8 mouse cellular contexts compared by ENCODE assay signal in the genomic region with DNA sequence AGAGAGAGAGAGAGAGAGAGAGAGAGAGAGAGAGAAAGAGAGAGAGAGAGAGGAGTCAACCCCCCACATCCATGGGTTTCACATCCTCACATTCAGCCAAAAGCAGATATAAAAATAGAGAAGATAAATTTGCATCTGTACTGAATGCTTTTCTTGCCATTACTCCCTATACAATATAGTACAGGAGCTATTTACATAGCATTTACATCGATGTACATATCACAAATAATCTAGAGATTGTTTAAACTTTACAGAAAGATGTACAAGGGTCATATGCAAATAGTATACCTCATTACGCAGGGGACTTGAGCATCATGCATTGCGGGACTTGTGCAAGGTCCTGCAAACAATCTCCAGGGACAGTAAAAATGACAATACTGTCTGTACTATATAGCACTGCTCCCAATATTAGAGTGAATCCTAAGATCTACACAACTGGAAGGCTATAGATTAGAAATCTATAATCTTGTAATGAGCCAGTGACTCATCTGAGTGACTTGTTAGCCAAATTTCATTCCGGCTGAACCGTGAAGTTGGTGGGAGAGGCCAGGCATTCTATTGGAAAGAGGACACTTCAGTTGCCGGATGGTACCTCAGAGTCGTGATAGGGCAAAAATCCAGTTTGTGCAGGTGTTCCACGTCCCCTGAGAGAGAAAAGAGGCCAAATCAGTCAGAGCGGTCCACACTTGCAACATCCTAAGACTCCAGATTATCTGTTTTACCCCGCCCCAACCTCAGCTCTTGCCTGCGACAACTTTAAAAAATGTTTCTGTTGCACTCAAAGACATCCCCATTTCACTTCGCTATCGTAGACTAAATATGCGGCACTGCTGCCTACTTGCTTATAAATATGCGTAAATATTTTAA. TPM values are rescaled to one million over a fixed set of nuclear protein-coding genes. Genes with fewer than 3 reads are reported as not detected.
DNase-seq lines count a peak whose midpoint lies in the region; ATAC-seq and TF ChIP-seq lines count a peak whose summit lies in the region.

No protein-coding gene starts in this region.

- WGBS in hindbrain, embryonic 12.5 days, result 57% methylated on average over 15 of the region's 15 CpGs

- no peak for DNase-seq in left cerebral cortex, adult 2 months (ENCODE audit: extremely low spot score in 1 of 2, low spot score in 2 of 2)
- DNase-seq in left cerebral cortex, postnatal 4 days, result no peak
- DNase-seq in c-Kit-negative CD71-positive TER-119-positive erythroid progenitor cells, embryonic 14.5 days (ENCODE audit: low read depth, low spot score), result peak; percentile 42
- DNase-seq in urinary bladder, adult 2 months (ENCODE audit: low spot score), result no peak
- DNase-seq in cerebellum, postnatal 36 days, result no peak
- DNase-seq in ovary, postnatal 10 days (ENCODE audit: low spot score), result no peak

- peaks cover 8% of the 10 kb centered on the region; the same call in 1 of the 2 replicates for H3K4me1 ChIP-seq in hindbrain, embryonic 12.5 days

- TF ChIP-seq CTCF in left cerebral cortex, adult 2 months (IDR thresholded peaks at IDR 0.05), result no peak

- peak overlapping the region; percentile 49 for H3K4me3 ChIP-seq in left cerebral cortex, adult 2 months
- H3K4me3 ChIP-seq in hindbrain, embryonic 12.5 days, result peak overlapping the region; percentile 57

- H3K27ac ChIP-seq in left cerebral cortex, adult 2 months, result no peak overlapping the region
- no peak overlapping the region for H3K27ac ChIP-seq in hindbrain, embryonic 12.5 days

- intact Hi-C loops in left cerebral cortex, adult 2 months (cut with DNase I), result no loop called here
- intact Hi-C loops in left cerebral cortex, postnatal 4 days (cut with DNase I), result no loop called here

- ATAC-seq in hindbrain, embryonic 12.5 days (ENCODE audit: low FRiP score), result no peak
- ATAC-seq in megakaryocyte-erythroid progenitor cell, adult 5-6 weeks (replicated peaks; ENCODE audit: low FRiP score, low TSS enrichment, poor library complexity, severe bottlenecking), result peak; percentile 40

- no peaks in the 10 kb centered on the region for H3K36me3 ChIP-seq in hindbrain, embryonic 12.5 days

- H3K4me2 ChIP-seq in hindbrain, embryonic 12.5 days (replicated peaks), result peak overlapping the region; percentile 75

- no peaks in the 10 kb centered on the region for H3K27me3 ChIP-seq in hindbrain, embryonic 12.5 days

- H3K9ac ChIP-seq in hindbrain, embryonic 12.5 days, result 0 out of 2 replicates have a peak overlapping the region, but pooled peaks have one; percentile 85

- no peaks in the 10 kb centered on the region for H3K9me3 ChIP-seq in hindbrain, embryonic 12.5 days (replicated peaks)

RNA-seq across cellular contexts. Expression of a gene that starts 1.6 kb away (rescaled TPM):
- total RNA-seq in left cerebral cortex, adult 2 months (2021), result 10 to 100 TPM; 22.2 to 26.9 TPM
- total RNA-seq in left cerebral cortex, postnatal 4 days (2021), result 10 to 100 TPM; 24.5 to 29.3 TPM
- polyA plus RNA-seq in hindbrain, embryonic 12.5 days (2016; fragmentation: Nextera tagmentation; extraction: Ambion mirVana), result 31.3 and 31.8 TPM in 2 replicates
- 6.5 and 6.9 TPM in 2 replicates for total RNA-seq in megakaryocyte-erythroid progenitor cell, adult 5-6 weeks (2014; fragmentation: Nextera tagmentation)
- total RNA-seq in megakaryocyte-erythroid progenitor cell, adult 5-6 weeks (2017), result 4.5 and 7.0 TPM in 2 replicates
- polyA plus RNA-seq in urinary bladder, adult 2 months (2012; rRNA removed), result 9.5 and 9.7 TPM in 2 replicates

RNA-seq across cellular contexts. Expression of a gene that starts 23.4 kb away (rescaled TPM):
- 10 to 100 TPM; 36.8 to 42.3 TPM for total RNA-seq in left cerebral cortex, adult 2 months (2021)
- 10 to 100 TPM; 55.5 to 62.2 TPM for total RNA-seq in left cerebral cortex, postnatal 4 days (2021)
- polyA plus RNA-seq in hindbrain, embryonic 12.5 days (2016; fragmentation: Nextera tagmentation; extraction: Ambion mirVana), result 24.9 and 25.7 TPM in 2 replicates
- total RNA-seq in megakaryocyte-erythroid progenitor cell, adult 5-6 weeks (2014; fragmentation: Nextera tagmentation), result 17.2 and 22.1 TPM in 2 replicates
- total RNA-seq in megakaryocyte-erythroid progenitor cell, adult 5-6 weeks (2017), result 34.9 and 49.3 TPM in 2 replicates
- 28.8 and 32.3 TPM in 2 replicates for polyA plus RNA-seq in urinary bladder, adult 2 months (2012; rRNA removed)
